Mouse (Mus musculus) liver, embryonic 11.5 days (tissue): ENCODE data around the gene Efcab5. TPM values are rescaled to one million over a fixed set of nuclear protein-coding genes. Genes with fewer than 3 reads are reported as not detected.
"Not testable (repeated sequence)": the region's sequence is repeated elsewhere in the genome, so short reads cannot be mapped to it uniquely, and the experiment has no call there.

ENCODE experiments used
- ATAC-seq: fragments of 200-750 bp; cut with Nextera tagmentation; replicated peaks from 2 replicates; pipeline ENCODE4 v1.8.0; 2017; ENCODE audit warnings: moderate number of reproducible peaks, mild to moderate bottlenecking, moderate TSS enrichment, moderate library complexity; ENCODE audit not compliant: low FRiP score
- DNase-seq: peaks from one replicate; pipeline ENCODE4 v3.0.0-alpha.2; 2017; ENCODE audit warnings: low spot score
- H3K27ac ChIP-seq: fragments of 300-500 bp; sonication (generic); 2 replicates; pipeline ENCODE4 v1.5.1; 2014; ENCODE audit warnings: mild to moderate bottlenecking, low read depth, low read length, control low read depth
- H3K27me3 ChIP-seq: fragments of 300-500 bp; sonication (generic); replicated peaks from 2 replicates; pipeline ENCODE4 v1.6.1; 2014; ENCODE audit warnings: low read length, mixed read lengths; ENCODE audit not compliant: control insufficient read depth, insufficient read depth
- H3K36me3 ChIP-seq: fragments of 300-500 bp; sonication (generic); 2 replicates; pipeline ENCODE4 v1.6.1; 2014; ENCODE audit warnings: mild to moderate bottlenecking, low read length, moderate library complexity, mixed read lengths; ENCODE audit not compliant: control insufficient read depth, insufficient read depth
- H3K4me1 ChIP-seq: fragments of 300-500 bp; sonication (generic); replicated peaks from 2 replicates; pipeline ENCODE4 v1.6.1; 2014; ENCODE audit warnings: low read length, mixed read lengths; ENCODE audit not compliant: control insufficient read depth, insufficient read depth
- H3K4me2 ChIP-seq: fragments of 300-500 bp; sonication (generic); 2 replicates; pipeline ENCODE4 v1.6.1; 2014; ENCODE audit warnings: mild to moderate bottlenecking, control low read depth, moderate library complexity
- H3K4me3 ChIP-seq: fragments of 300-500 bp; sonication (generic); 2 replicates; pipeline ENCODE4 v1.5.1; 2014; ENCODE audit warnings: low read depth, low read length, control low read depth
- H3K9ac ChIP-seq: fragments of 300-500 bp; sonication (generic); 2 replicates; pipeline ENCODE4 v1.6.1; 2014; ENCODE audit warnings: low read depth, low read length, control low read depth
- H3K9me3 ChIP-seq: fragments of 300-500 bp; sonication (generic); 2 replicates; pipeline ENCODE4 v1.6.1; 2016; ENCODE audit warnings: low read length, inconsistent platforms, mixed read lengths; ENCODE audit not compliant: control insufficient read depth
- WGBS: fragments of 180-500 bp; shearing (Covaris S2); extraction: QIAGEN DNeasy Blood & Tissue Kit; methylation state at CpG from one replicate; pipeline ENCODE4 v1.1.7; 2014; 5-methylcytosine and 5-hydroxymethylcytosine counted together
- polyA plus RNA-seq: library from polyadenylated mRNA; unstranded; fragments of >200 nt; fragmentation: Nextera tagmentation; extraction: Ambion mirVana; gene quantifications from 2 replicates; pipeline ENCODE4 v1.2.1, GENCODE M21; 2014

The Efcab5 gene
- polyA plus RNA-seq, 1 experiment from 2014 or later: 0.41 TPM

DNA sequence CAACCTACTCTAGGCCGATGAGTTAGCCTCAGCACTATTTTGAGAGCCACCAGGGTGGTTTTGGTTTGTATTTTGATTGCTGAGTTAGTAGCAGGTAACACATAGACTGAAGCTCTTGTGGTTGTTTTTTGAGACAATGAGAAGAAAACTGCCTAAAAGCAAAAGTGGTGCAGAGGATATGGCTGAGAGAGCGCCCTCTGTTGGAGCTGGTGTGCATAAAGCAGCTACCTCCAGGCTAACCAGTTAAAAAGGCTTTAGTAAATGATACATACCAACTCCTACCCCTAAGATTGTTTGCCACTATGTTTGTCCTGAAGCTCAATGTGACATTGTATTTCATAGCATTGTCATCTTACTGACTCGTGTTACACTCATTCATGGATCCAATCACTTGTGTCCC lies 56.2 kb downstream of the Efcab5 start:
- no peaks in the 10 kb centered on the region for H3K9me3 ChIP-seq
- no peaks in the 10 kb centered on the region for H3K4me1 ChIP-seq
- H3K4me2 ChIP-seq: no peak overlapping the region
- H3K27ac ChIP-seq: no peak overlapping the region
- no peaks in the 10 kb centered on the region for H3K27me3 ChIP-seq
- H3K9ac ChIP-seq: no peak overlapping the region
- ATAC-seq (no peak), DNase-seq (no peak)
- WGBS: 56% methylated on average over 3 of the region's 3 CpGs
- H3K36me3 ChIP-seq: no peaks in the 10 kb centered on the region
- no peak overlapping the region for H3K4me3 ChIP-seq

DNA sequence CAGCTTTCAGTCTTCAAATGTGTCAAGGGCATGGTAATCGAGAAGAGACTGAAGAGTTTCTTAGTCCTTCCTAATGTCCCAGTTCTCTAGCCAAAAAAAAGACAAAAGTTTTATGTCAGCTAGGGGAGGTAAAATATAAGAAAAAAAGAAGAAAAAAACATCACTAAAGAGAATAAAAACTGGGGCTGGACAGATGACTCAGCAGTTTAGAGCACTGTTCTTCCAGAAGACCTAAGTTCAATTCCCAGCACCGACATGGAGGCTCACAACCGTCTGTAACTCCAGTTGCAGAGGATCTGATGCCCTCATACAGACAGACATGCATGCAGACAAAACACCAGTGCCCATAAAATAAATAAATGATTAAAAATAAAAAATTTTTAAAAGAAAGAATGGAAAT lies 60.2 kb downstream of the Efcab5 start:
- DNase-seq (no peak), ATAC-seq (no peak)
- WGBS: 89% methylated on average over 3 of the region's 3 CpGs
- no peaks in the 10 kb centered on the region for H3K4me1 ChIP-seq
- no peaks in the 10 kb centered on the region for H3K36me3 ChIP-seq
- no peaks in the 10 kb centered on the region for H3K9me3 ChIP-seq
- H3K27ac ChIP-seq: no peak overlapping the region
- no peak overlapping the region for H3K4me3 ChIP-seq
- no peaks in the 10 kb centered on the region for H3K27me3 ChIP-seq
- H3K9ac ChIP-seq: no peak overlapping the region
- no peak overlapping the region for H3K4me2 ChIP-seq

DNA sequence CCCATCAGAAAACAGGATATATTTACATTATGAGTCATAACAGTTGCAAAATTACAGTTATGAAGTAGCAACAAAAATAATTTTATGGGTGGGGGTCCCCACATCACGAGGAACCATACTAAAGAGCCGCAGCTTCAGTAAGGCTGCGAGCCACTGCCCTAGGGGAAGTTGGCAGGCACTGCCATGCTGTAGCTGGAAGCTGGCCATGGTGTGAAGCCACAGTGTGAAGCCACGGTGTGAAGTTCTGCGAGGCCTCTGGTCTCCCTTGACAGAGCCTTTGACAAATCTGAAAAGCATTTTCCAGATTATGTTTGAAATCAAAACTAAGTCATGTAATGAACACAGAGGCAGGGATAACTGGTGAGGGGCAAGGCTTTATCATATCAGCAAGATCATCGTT lies 77.6 kb downstream of the Efcab5 start:
- H3K9ac ChIP-seq: no peak overlapping the region
- H3K27me3 ChIP-seq: no peaks in the 10 kb centered on the region
- H3K36me3 ChIP-seq: no peaks in the 10 kb centered on the region
- H3K4me1 ChIP-seq: no peaks in the 10 kb centered on the region
- WGBS: 65% methylated on average over 6 of the region's 6 CpGs
- ATAC-seq: no peak
- H3K9me3 ChIP-seq: no peaks in the 10 kb centered on the region
- H3K4me3 ChIP-seq: no peak overlapping the region
- H3K4me2 ChIP-seq: no peak overlapping the region
- no peak overlapping the region for H3K27ac ChIP-seq
- no peak for DNase-seq

DNA sequence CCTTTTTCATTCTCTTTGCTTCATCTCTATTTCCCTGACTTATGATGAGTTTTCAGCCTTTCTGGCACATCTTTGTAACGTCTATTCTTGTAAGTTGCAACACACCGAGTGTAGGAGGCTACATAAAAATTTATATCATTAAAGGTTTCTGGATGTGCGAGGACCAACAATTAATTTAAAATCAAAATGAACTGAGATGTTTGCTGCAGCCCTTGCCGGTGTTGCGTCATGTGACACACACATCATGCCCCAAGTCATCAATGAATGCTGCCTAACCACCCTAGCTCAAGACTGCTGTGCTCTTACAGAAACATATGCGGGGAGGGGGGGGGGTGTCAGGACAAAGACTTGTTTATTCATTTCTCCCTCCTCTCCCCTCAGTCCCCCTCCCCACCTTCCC lies 80.3 kb downstream of the Efcab5 start:
- no peaks in the 10 kb centered on the region for H3K4me1 ChIP-seq
- no peaks in the 10 kb centered on the region for H3K36me3 ChIP-seq
- H3K9ac ChIP-seq: no peak overlapping the region
- 92% methylated on average over 6 of the region's 6 CpGs for WGBS
- no peak overlapping the region for H3K27ac ChIP-seq
- ATAC-seq (no peak), DNase-seq (no peak)
- no peaks in the 10 kb centered on the region for H3K27me3 ChIP-seq
- H3K4me2 ChIP-seq: no peak overlapping the region
- H3K4me3 ChIP-seq: no peak overlapping the region
- H3K9me3 ChIP-seq: no peaks in the 10 kb centered on the region

DNA sequence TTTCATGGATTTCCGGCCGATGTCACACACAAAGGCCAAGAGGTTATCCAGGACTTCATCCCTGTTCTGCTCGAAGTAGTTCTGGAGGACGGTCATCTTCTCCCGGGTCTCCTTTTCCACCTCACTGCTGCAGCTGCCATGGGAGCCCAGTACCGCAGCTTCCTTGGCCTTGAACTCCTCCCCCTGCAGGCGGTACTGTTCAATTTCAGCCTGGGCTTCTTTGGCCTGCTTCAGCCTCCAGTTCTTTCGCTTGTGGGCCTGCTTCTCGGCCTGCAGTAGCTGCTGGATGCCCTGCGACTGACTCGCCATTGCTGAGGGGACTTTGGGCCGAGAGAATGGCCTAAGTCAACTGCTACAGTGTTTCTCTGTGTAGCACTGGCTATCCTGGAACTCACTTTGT lies 80.9 kb downstream of the Efcab5 start:
- ATAC-seq, H3K36me3 ChIP-seq, H3K4me1 ChIP-seq, DNase-seq, H3K27ac ChIP-seq, H3K9ac ChIP-seq, H3K9me3 ChIP-seq, H3K27me3 ChIP-seq, H3K4me2 ChIP-seq, H3K4me3 ChIP-seq: not testable (repeated sequence)
- 72% methylated on average over 12 of the region's 12 CpGs for WGBS

DNA sequence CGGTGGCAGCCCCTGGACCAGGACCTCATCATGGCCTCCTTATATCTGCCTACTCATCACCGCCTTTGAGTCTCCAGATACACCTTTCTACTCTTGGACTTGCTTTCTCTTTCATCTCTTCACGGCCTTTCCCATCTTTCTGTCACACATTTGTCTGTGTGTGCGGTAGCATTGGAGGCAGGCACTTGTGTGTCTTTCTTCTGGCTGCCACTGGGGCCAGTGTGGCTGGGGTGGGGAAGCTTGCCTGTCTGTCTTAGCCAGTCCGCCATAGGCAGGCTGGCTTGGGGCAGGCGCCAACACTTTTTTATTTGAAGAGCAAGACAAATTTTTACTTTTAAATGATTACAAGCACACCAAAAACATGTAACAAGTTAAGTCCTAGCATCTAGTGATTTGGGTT lies 81.8 kb downstream of the Efcab5 start:
- no peaks in the 10 kb centered on the region for H3K4me1 ChIP-seq
- H3K36me3 ChIP-seq: no peaks in the 10 kb centered on the region
- no peak for ATAC-seq
- no peak overlapping the region for H3K4me2 ChIP-seq
- H3K27me3 ChIP-seq: no peaks in the 10 kb centered on the region
- no peak overlapping the region for H3K9ac ChIP-seq
- H3K4me3 ChIP-seq: no peak overlapping the region
- no peak overlapping the region for H3K27ac ChIP-seq
- no peaks in the 10 kb centered on the region for H3K9me3 ChIP-seq
- no peak for DNase-seq
- 93% methylated on average over 6 of the region's 6 CpGs for WGBS

DNA sequence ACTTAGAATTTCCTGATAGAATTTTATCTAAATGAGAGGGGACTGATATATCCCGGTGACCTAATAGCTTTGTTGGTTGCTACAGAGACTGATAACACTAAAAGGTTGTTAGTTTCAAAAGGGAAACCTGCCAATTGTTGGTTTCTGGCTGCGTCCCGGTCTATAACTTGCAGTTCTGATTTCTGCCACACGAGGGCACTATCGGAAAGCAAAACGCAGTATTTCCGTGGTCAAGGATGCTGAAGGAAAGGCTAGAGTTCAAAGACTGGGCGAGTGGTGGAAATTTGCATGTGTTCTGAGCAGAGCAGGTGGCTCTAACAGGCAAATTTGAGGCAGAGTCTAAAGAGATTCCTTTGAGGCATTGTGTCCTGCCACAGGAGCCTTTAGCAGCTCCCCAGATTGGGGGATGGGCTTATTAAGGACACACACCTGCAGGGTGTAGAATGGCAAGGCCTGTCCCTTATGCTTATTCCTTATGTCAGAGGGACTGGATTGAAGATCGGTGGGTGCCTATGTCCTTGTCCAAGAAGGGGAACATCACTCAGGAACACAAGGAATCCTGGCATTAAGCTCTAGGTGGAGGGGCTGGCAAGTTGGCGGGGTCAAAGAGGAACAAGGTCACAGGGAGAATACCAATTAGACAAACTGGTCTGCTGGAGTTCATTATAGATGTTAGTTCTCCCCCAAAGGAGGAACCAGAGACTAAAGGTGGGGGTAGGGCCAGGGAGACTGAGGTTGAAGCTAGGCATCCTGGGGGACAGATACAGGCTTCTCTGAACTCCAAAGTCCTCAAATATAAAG lies 88.4 kb downstream of the Efcab5 start:
- H3K4me2 ChIP-seq: no peak overlapping the region
- no peak overlapping the region for H3K9ac ChIP-seq
- WGBS: 14% methylated on average over 10 of the region's 10 CpGs
- no peak overlapping the region for H3K4me3 ChIP-seq
- peak; percentile 69 for DNase-seq
- H3K36me3 ChIP-seq: no peaks in the 10 kb centered on the region
- H3K27ac ChIP-seq: no peak overlapping the region
- no peaks in the 10 kb centered on the region for H3K27me3 ChIP-seq
- H3K9me3 ChIP-seq: no peaks in the 10 kb centered on the region
- ATAC-seq: no peak
- no peaks in the 10 kb centered on the region for H3K4me1 ChIP-seq

DNA sequence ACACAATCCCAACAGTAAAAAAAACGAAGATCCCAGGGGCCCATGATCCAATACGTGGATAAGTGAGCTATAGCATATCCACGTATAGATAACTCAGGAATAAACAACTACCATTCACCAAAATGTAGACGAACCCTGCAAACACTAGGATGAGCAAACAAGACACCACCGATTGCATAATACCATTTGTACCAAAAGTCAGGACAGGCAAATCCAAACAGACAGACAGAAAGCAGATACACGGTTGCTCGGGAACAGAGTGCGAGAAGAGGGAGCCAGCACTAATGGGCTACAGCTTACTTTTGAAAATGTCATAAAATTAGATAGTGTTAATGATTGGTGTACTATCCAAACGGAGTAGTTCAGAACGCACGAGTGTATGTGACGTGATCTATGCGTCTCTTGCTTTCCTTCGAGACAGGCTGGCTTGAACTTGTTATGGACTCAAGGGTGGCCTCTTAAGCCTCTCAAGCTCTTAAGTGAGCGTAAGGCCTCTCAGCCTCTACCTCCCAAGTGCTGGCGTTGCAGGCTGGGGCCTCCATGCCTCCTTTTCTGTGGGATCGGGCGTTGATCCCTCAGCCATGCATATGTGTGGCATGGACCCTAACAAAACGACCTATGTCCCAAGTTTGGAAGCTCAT lies 90.3 kb downstream of the Efcab5 start:
- Histone ChIP-seq H3K36me3 (no peaks in the 10 kb centered on the region), H3K4me2 (no peak overlapping the region), H3K9ac (no peak overlapping the region), H3K4me3 (no peak overlapping the region), H3K4me1 (no peaks in the 10 kb centered on the region), H3K27me3 (no peaks in the 10 kb centered on the region), H3K9me3 (no peaks in the 10 kb centered on the region), H3K27ac (no peak overlapping the region)
- no peak for ATAC-seq
- no peak for DNase-seq
- 70% methylated on average over 19 of the region's 19 CpGs for WGBS

DNA sequence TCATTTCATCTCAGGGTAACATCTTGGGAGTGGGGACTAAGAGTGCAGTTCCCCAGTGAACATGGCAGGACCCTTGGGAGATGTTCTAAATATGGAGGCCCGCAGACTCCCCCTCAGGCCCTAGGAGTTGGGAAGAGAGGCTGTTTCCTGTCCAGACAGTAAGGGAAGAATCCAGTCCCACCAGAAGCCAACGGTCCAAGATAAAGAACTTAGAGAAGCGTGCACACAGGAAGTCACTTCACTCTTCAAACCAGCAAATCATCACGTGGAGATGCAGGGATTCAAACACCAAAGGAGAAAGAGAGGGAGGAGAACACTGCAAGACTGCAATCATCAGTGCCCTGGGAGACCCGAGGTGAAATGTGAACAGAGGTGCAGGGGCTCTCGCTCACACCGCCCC lies 91.8 kb downstream of the Efcab5 start:
- Histone ChIP-seq H3K9me3 (no peaks in the 10 kb centered on the region), H3K27ac (no peak overlapping the region), H3K4me1 (no peaks in the 10 kb centered on the region), H3K27me3 (no peaks in the 10 kb centered on the region), H3K36me3 (no peaks in the 10 kb centered on the region), H3K9ac (no peak overlapping the region), H3K4me2 (no peak overlapping the region), H3K4me3 (no peak overlapping the region)
- no peak for ATAC-seq
- DNase-seq: no peak
- 50% methylated on average over 7 of the region's 7 CpGs for whole genome bisulfite sequencing
